Mouse (Mus musculus): ENCODE results near the gene Abca7. TPM values are rescaled to one million over a fixed set of nuclear protein-coding genes. Genes with fewer than 3 reads are reported as not detected.

Gene Abca7
- total and polyA plus RNA-seq, 3 experiments: 12.1 to 35.9 (median 21.6) TPM

GRCm38 (mm10) chr10:80024229-80025043 is 28.1 kb downstream of the Abca7 start:
- Histone ChIP-seq H3K9me3 (replicated peaks) (no peaks in the 10 kb centered on the region), H3K36me3 (replicated peaks) (peaks cover 100% of the 10 kb centered on the region), H3K27me3 (ENCODE audit: insufficient read depth, low read length) (no peaks in the 10 kb centered on the region), H3K4me3 (ENCODE audit: low read depth, low read length) (no peak overlapping the region; the same call in 1 of the 2 replicates), H3K4me1 (ENCODE audit: insufficient read depth, low read depth, low read length) (peaks cover 86% of the 10 kb centered on the region)
- TF ChIP-seq CTCF (IDR thresholded peaks at IDR 0.05; ENCODE audit: low read depth, low read length) (no peak), TAL1 (conservative IDR thresholded peaks at IDR 0.05; ENCODE audit: low read depth, low read length) (no peak), GATA1 (IDR thresholded peaks at IDR 0.05; ENCODE audit: borderline replicate concordance, low read length) (no peak), GATA2 (IDR thresholded peaks at IDR 0.05; ENCODE audit: borderline replicate concordance, low read depth, low read length) (no peak), POLR2AphosphoS5 (IDR thresholded peaks at IDR 0.05; ENCODE audit: insufficient replicate concordance, low read depth, low read length) (no peak)
- DNase-seq (ENCODE audit: low spot score) (no peak), ATAC-seq (ENCODE audit: extremely low read depth, insufficient number of reproducible peaks, low FRiP score, poor library complexity, severe bottlenecking) (no peak)

DNA sequence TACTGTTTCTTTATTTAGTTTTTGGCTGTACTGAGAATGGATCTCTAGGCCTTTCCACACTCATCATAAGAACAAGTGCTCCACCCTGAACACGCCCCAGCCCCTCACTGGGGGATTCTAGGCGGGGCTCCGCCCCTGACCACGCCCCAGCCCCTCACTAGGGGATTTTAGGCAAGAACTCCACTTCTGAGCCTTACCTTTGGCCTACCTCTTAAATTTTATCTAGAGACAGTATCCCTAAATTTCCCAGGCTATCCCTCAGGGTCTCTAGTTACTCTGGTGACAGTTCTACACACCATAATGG is 28.7 kb downstream of the Abca7 start:
- peaks cover 99% of the 10 kb centered on the region for H3K36me3 ChIP-seq (replicated peaks)
- H3K4me3 ChIP-seq (ENCODE audit: low read depth, low read length): no peak overlapping the region
- H3K9me3 ChIP-seq (replicated peaks): no peaks in the 10 kb centered on the region
- no peaks in the 10 kb centered on the region for H3K27me3 ChIP-seq (ENCODE audit: insufficient read depth, low read length)
- ATAC-seq (ENCODE audit: extremely low read depth, insufficient number of reproducible peaks, low FRiP score, poor library complexity, severe bottlenecking) (no peak), DNase-seq (ENCODE audit: low spot score) (no peak)
- no peak for TF ChIP-seq GATA1 (IDR thresholded peaks at IDR 0.05; ENCODE audit: borderline replicate concordance, low read length)
- H3K4me1 ChIP-seq (ENCODE audit: insufficient read depth, low read depth, low read length): peaks cover 80% of the 10 kb centered on the region

DNA sequence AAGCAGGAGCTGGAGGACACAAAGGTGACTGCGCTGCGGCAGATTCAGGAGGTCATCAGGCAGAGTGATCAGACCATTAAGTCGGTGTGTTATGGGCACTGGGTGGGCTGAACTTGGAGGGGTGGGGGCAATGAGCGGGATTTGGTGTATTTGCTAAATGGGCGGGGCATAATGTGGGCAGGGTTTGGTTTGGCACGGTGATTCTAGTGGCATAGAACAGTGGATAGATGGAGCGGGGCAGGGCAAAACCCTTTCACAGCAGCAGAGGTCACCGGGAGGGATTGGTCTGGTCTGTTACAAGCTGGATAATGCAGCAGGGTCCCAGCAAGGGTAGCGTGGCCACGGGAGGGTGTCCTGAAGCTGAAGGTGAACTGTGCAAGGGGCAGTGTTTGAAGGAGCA is 29.2 kb downstream of the Abca7 start:
- Histone ChIP-seq H3K4me1 (ENCODE audit: insufficient read depth, low read depth, low read length) (peaks cover 80% of the 10 kb centered on the region), H3K9me3 (replicated peaks) (no peaks in the 10 kb centered on the region), H3K27me3 (ENCODE audit: insufficient read depth, low read length) (no peaks in the 10 kb centered on the region), H3K4me3 (ENCODE audit: low read depth, low read length) (no peak overlapping the region), H3K36me3 (replicated peaks) (peaks cover 99% of the 10 kb centered on the region)
- ATAC-seq (ENCODE audit: extremely low read depth, insufficient number of reproducible peaks, low FRiP score, poor library complexity, severe bottlenecking): no peak
- no peak for DNase-seq (ENCODE audit: low spot score)
- TF ChIP-seq POLR2AphosphoS5 (IDR thresholded peaks at IDR 0.05; ENCODE audit: insufficient replicate concordance, low read depth, low read length) (no peak), GATA1 (IDR thresholded peaks at IDR 0.05; ENCODE audit: borderline replicate concordance, low read length) (no peak), CTCF (IDR thresholded peaks at IDR 0.05; ENCODE audit: low read depth, low read length) (no peak), GATA2 (IDR thresholded peaks at IDR 0.05; ENCODE audit: borderline replicate concordance, low read depth, low read length) (no peak)

DNA sequence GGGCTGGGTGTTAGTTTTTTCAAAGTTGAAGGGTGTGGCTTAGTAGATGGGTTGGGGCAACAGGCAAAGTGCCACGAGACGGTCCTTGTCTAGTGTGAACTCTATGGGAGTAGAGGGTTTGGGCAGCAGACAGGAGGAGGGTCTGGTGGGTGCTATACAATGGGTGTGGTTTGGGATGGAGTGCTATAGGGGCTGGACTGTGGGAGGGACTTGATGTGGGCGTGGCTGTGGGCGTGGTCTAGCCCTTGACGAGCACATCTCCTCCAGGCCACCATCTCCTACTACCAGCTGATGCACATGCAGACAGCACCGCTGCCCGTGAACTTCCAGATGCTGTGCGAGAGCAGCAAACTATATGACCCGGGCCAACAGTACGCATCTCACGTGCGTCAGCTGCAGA is 29.6 kb downstream of the Abca7 start:
- Histone ChIP-seq H3K9me3 (replicated peaks) (no peaks in the 10 kb centered on the region), H3K4me1 (ENCODE audit: insufficient read depth, low read depth, low read length) (peaks cover 80% of the 10 kb centered on the region), H3K4me3 (ENCODE audit: low read depth, low read length) (0 out of 2 replicates have a peak overlapping the region, but pooled peaks have one; percentile 20), H3K27me3 (ENCODE audit: insufficient read depth, low read length) (no peaks in the 10 kb centered on the region), H3K36me3 (replicated peaks) (peaks cover 99% of the 10 kb centered on the region)
- TF ChIP-seq TAL1 (conservative IDR thresholded peaks at IDR 0.05; ENCODE audit: low read depth, low read length) (no peak), GATA1 (IDR thresholded peaks at IDR 0.05; ENCODE audit: borderline replicate concordance, low read length) (no peak), POLR2AphosphoS5 (IDR thresholded peaks at IDR 0.05; ENCODE audit: insufficient replicate concordance, low read depth, low read length) (0 out of 2 replicates have a peak, but pooled peaks have one; percentile 21), GATA2 (IDR thresholded peaks at IDR 0.05; ENCODE audit: borderline replicate concordance, low read depth, low read length) (no peak)
- ATAC-seq (ENCODE audit: extremely low read depth, insufficient number of reproducible peaks, low FRiP score, poor library complexity, severe bottlenecking) (no peak), DNase-seq (ENCODE audit: low spot score) (no peak)

DNA sequence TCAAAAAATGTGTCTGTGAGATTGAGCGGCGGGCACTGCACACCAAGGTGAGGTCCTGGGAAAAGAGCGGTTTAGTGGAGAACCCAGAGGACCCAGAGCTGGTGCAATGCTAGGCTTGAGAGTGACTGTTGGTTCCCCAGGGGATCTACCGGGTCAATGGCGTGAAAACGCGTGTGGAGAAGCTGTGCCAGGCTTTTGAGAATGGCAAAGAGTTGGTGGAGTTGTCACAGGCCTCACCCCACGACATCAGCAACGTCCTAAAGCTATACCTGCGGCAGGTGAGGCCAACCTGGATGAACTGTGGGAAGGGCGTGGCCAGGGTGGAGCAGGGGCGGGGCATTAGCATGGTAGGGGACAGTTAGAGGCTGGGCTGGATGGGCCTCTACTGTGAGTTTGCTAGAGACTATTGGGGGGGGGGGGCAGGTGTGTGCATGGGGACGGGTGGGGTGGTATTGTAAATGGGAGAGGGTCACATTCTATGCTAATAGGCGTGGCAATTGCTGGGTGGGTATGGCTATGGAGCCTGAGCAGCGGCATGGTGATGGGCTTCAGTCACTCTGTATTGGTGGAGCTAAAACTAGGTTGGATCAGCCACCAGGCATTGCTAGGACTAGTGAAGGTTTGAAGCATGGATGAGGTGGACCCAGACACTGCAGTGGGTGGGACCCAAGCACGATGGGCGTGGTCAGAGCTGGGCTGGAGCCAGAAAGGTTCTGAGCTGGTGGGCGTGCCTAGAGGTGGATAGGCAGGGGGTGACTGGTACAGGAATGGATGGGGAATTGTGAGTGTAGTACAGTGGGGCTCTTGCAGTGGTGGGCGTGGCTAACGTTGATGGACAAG is 31.6 kb downstream of the Abca7 start:
- DNase-seq (ENCODE audit: low spot score): no peak
- no peak for TF ChIP-seq GATA1 (IDR thresholded peaks at IDR 0.05; ENCODE audit: borderline replicate concordance, low read length)
- no peak for TF ChIP-seq CTCF (IDR thresholded peaks at IDR 0.05; ENCODE audit: low read depth, low read length)
- no peak for TF ChIP-seq POLR2AphosphoS5 (IDR thresholded peaks at IDR 0.05; ENCODE audit: insufficient replicate concordance, low read depth, low read length)
- TF ChIP-seq GATA2 (IDR thresholded peaks at IDR 0.05; ENCODE audit: borderline replicate concordance, low read depth, low read length): no peak
- TF ChIP-seq TAL1 (conservative IDR thresholded peaks at IDR 0.05; ENCODE audit: low read depth, low read length): no peak
- peaks cover 75% of the 10 kb centered on the region for H3K4me1 ChIP-seq (ENCODE audit: insufficient read depth, low read depth, low read length)
- H3K36me3 ChIP-seq (replicated peaks): peaks cover 99% of the 10 kb centered on the region
- H3K4me3 ChIP-seq (ENCODE audit: low read depth, low read length): no peak overlapping the region; the same call in 1 of the 2 replicates
- no peak for ATAC-seq (ENCODE audit: extremely low read depth, insufficient number of reproducible peaks, low FRiP score, poor library complexity, severe bottlenecking)
- no peaks in the 10 kb centered on the region for H3K27me3 ChIP-seq (ENCODE audit: insufficient read depth, low read length)
- no peaks in the 10 kb centered on the region for H3K9me3 ChIP-seq (replicated peaks)

- Histone ChIP-seq H3K4me3 (ENCODE audit: low read depth, low read length) (no peak overlapping the region), H3K36me3 (replicated peaks) (peaks cover 96% of the 10 kb centered on the region), H3K27me3 (ENCODE audit: insufficient read depth, low read length) (no peaks in the 10 kb centered on the region), H3K9me3 (replicated peaks) (no peaks in the 10 kb centered on the region), H3K4me1 (ENCODE audit: insufficient read depth, low read depth, low read length) (peaks cover 79% of the 10 kb centered on the region)
- no peak for TF ChIP-seq TAL1 (conservative IDR thresholded peaks at IDR 0.05; ENCODE audit: low read depth, low read length)
- DNase-seq (ENCODE audit: low spot score) (no peak), ATAC-seq (ENCODE audit: extremely low read depth, insufficient number of reproducible peaks, low FRiP score, poor library complexity, severe bottlenecking) (no peak)
Observed at GRCm38 (mm10) chr10:80028521-80028846, 32.2 kb downstream of the Abca7 start.

Measured in G1E (cell line).